Mouse (Mus musculus) embryonic facial prominence, embryonic 14.5 days (tissue): Measurements from ENCODE around the gene Gxylt2. TPM values are rescaled to one million over a fixed set of nuclear protein-coding genes. Genes with fewer than 3 reads are reported as not detected.
A peak's percentile ranks its signal among the peaks of the same experiment; 100 is the strongest.

Experiments
- ATAC-seq: fragments of 200-750 bp; cut with Nextera tagmentation; 2 replicates; pipeline ENCODE4 v1.8.0; 2017; ENCODE audit warnings: low read depth, moderate number of reproducible peaks, moderate TSS enrichment
- DNase-seq: peaks from one replicate; pipeline ENCODE4 v3.0.0-alpha.2; 2015; ENCODE audit warnings: low spot score
- H3K27ac ChIP-seq: fragments of 300-500 bp; sonication (generic); replicated peaks from 2 replicates; pipeline ENCODE4 v1.5.1; 2014; ENCODE audit warnings: low read depth, mild to moderate bottlenecking, low read length, moderate library complexity
- H3K27me3 ChIP-seq: fragments of 300-500 bp; sonication (generic); replicated peaks from 2 replicates; pipeline ENCODE4 v1.6.1; 2014; ENCODE audit warnings: low read length; ENCODE audit not compliant: control insufficient read depth, insufficient read depth
- H3K36me3 ChIP-seq: fragments of 300-500 bp; sonication (generic); 2 replicates; pipeline ENCODE4 v1.6.1; 2014; ENCODE audit warnings: low read length, mixed read lengths; ENCODE audit not compliant: control insufficient read depth, insufficient read depth
- H3K4me1 ChIP-seq: fragments of 300-500 bp; sonication (generic); 2 replicates; pipeline ENCODE4 v1.6.1; 2014; ENCODE audit warnings: antibody characterized with exemption, low read length; ENCODE audit not compliant: control insufficient read depth, insufficient read depth
- H3K4me2 ChIP-seq: fragments of 300-500 bp; sonication (generic); 2 replicates; pipeline ENCODE4 v1.6.1; 2014; ENCODE audit warnings: low read depth, mild to moderate bottlenecking, low read length, moderate library complexity, mixed read lengths
- H3K4me3 ChIP-seq: fragments of 300-500 bp; sonication (generic); 2 replicates; pipeline ENCODE4 v1.5.1; 2014; ENCODE audit warnings: low read depth, mild to moderate bottlenecking, low read length
- H3K9ac ChIP-seq: fragments of 300-500 bp; sonication (generic); 2 replicates; pipeline ENCODE4 v1.6.1; 2014; ENCODE audit warnings: low read depth, mild to moderate bottlenecking, low read length, moderate library complexity, mixed read lengths
- H3K9me3 ChIP-seq: fragments of 300-500 bp; sonication (generic); 2 replicates; pipeline ENCODE4 v1.6.1; 2016; ENCODE audit warnings: low read length; ENCODE audit not compliant: control insufficient read depth
- WGBS: fragments of 180-500 bp; shearing (Covaris S2); extraction: QIAGEN DNeasy Blood & Tissue Kit; methylation state at CpG from one replicate; pipeline ENCODE4 v1.1.7; 2014; 5-methylcytosine and 5-hydroxymethylcytosine counted together
- polyA plus RNA-seq: library from polyadenylated mRNA; unstranded; fragments of >200 nt; fragmentation: Nextera tagmentation; extraction: Ambion mirVana; gene quantifications from 2 replicates; pipeline ENCODE4 v1.2.1, GENCODE M21; 2014

The Gxylt2 gene
- polyA plus RNA-seq, result 31.7 and 33.7 TPM in 2 replicates

DNA sequence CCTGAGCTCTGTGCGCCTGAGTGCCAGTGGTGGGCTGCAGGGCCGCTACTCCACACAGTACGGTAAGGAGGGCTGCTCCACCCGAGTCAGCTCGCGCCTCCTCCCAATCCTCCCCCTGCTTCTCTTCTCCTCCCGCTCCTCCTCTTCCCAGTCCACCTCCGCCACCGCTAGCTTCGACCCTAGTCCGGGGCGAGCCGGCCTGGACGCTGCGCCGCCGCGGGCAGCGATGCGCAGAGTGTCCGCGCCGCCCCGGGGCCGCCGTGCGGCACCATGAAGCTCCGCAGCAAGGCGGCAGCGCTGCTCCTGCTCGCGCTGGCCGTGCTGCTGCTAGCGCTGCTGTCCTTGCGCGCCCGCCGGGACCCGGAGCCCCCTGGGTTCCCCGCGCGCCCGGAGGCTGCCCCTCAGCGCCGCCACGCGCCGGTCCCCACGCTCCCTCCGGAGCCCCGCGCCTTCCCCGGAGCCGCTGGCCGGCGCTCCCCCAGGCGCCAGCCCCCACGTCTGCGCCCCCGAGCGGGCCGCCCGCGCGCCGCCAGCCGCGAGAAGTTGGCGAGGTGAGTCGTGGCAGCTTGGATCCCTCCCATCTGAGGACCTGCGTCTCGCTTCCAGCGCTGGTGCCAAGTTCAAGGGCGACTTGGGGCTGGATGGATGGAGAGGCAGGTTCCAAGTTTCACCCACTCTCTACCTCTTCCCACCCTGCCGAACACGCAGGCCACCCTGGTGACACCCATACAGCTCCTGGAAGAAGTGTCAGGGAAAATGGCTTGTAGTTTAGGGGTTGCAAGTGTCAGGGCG is at the start of gene Gxylt2:
TSS of gene Gxylt2 (plus strand) at position 161 of the 792 bp plus-strand sequence.
- Histone ChIP-seq H3K36me3 (no peaks in the 10 kb centered on the region), H3K4me1 (peaks cover 43% of the 10 kb centered on the region), H3K27ac (peak within 1 kb of the TSS; percentile 91), H3K9me3 (no peaks in the 10 kb centered on the region), H3K27me3 (no peaks in the 10 kb centered on the region), H3K4me3 (peak within 1 kb of the TSS; percentile 73), H3K4me2 (peak within 1 kb of the TSS; percentile 57), H3K9ac (peak within 1 kb of the TSS; percentile 91)
- peak; percentile 92 for DNase-seq
- WGBS, result under 1% methylated on average over 42 of the region's 77 CpGs
- peak; percentile 95 for ATAC-seq

DNA sequence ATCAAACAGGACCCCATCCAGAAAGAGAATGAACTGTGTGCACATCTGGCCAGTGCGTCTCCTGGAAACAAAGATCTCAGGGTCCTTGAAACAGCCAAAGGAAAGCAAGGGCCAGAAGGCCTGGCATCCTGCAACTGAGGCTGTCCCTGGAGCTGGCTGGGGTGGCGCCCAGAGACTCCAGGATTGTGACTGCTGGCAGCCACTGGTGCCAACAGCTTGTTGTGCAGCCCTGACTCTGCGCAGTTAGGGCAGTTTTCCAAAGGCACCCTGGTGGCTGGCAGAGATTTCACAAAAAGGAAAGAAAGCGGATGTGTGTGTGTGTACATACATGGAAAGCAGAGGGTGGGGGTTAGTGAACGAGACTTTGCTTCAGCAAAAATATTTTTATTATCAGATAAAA is 44.1 kb upstream of the Gxylt2 start:
- ATAC-seq (no peak), DNase-seq (no peak)
- Histone ChIP-seq H3K36me3 (peaks cover 29% of the 10 kb centered on the region), H3K27ac (no peak overlapping the region), H3K4me1 (no peaks in the 10 kb centered on the region; the same call in 1 of the 2 replicates), H3K9me3 (no peaks in the 10 kb centered on the region), H3K4me2 (no peak overlapping the region), H3K4me3 (no peak overlapping the region), H3K9ac (no peak overlapping the region), H3K27me3 (no peaks in the 10 kb centered on the region)
- WGBS, result 87% methylated on average over 5 of the region's 5 CpGs

GRCm38 (mm10) chr6:100662224-100662623 is 42.3 kb upstream of the Gxylt2 start:
- no peak overlapping the region for H3K9ac ChIP-seq
- H3K9me3 ChIP-seq, result no peaks in the 10 kb centered on the region
- H3K36me3 ChIP-seq, result peaks cover 29% of the 10 kb centered on the region
- H3K4me1 ChIP-seq, result no peaks in the 10 kb centered on the region; the same call in 1 of the 2 replicates
- H3K4me2 ChIP-seq, result no peak overlapping the region
- WGBS, result 67% methylated on average over 6 of the region's 6 CpGs
- DNase-seq, result no peak
- H3K27me3 ChIP-seq, result no peaks in the 10 kb centered on the region
- no peak for ATAC-seq
- H3K4me3 ChIP-seq, result no peak overlapping the region
- no peak overlapping the region for H3K27ac ChIP-seq

- 85% methylated on average over 8 of the region's 8 CpGs for WGBS
- peaks cover 4% of the 10 kb centered on the region; the same call in 1 of the 2 replicates for H3K4me1 ChIP-seq
- peaks cover 14% of the 10 kb centered on the region for H3K36me3 ChIP-seq
- H3K9me3 ChIP-seq, result no peaks in the 10 kb centered on the region
- H3K4me3 ChIP-seq, result no peak overlapping the region
- H3K9ac ChIP-seq, result no peak overlapping the region
- no peak overlapping the region for H3K4me2 ChIP-seq
- no peak for DNase-seq
- H3K27ac ChIP-seq, result no peak overlapping the region
- no peak for ATAC-seq
- H3K27me3 ChIP-seq, result no peaks in the 10 kb centered on the region
Measured at GRCm38 (mm10) chr6:100667644-100668043, 36.9 kb upstream of the Gxylt2 start.

DNA sequence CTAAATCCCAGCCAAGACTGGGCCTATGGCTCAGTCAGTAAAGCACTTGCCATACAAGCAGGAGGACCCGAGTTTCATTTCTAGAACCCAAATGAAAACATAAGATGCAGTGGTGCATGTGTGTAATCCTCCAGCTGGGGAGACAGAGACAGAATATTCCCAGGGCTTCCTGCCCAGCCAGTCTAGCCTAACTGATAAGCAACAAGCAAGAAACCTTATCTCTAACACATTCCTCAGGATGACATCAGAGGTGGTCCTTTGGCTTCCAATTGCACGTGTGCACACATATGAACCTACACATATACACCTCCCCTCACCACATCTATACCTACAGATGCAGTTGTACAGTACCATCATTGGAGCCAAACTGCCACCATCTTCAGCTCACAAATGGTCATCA is 35.7 kb upstream of the Gxylt2 start:
- DNase-seq (no peak), ATAC-seq (no peak)
- 73% methylated on average over 2 of the region's 2 CpGs for WGBS
- H3K9me3 ChIP-seq, result no peaks in the 10 kb centered on the region
- H3K27me3 ChIP-seq, result no peaks in the 10 kb centered on the region
- peaks cover 4% of the 10 kb centered on the region; the same call in 1 of the 2 replicates for H3K4me1 ChIP-seq
- H3K27ac ChIP-seq, result no peak overlapping the region
- H3K4me3 ChIP-seq, result no peak overlapping the region
- no peak overlapping the region for H3K9ac ChIP-seq
- H3K36me3 ChIP-seq, result peaks cover 11% of the 10 kb centered on the region
- no peak overlapping the region for H3K4me2 ChIP-seq

DNA sequence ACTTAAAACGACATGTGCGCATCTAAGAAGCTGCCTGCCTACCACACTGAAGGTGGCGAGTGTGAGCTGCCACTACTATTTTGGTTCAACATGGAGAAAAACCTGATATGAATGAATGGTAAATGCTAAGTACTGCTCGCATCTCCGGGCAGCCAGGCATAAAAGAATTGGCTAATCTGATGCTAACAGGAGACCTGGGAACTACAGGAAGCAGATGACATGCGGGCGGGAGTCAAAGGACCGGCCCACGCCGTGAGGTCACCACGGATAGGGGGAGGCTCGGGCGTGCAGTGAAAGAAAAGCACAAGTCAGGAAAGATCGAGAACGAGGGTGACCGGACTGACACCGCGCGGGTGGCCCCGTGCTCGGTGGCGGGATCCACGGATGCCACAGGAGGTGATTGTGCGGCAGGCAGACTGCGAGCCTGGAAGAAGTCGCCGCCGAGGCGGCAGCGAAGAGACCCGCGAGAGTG is 34.1 kb upstream of the Gxylt2 start:
- peak overlapping the region; percentile 77 for H3K9ac ChIP-seq
- DNase-seq, result peak; percentile 32
- H3K27ac ChIP-seq, result no peak overlapping the region
- no peaks in the 10 kb centered on the region for H3K36me3 ChIP-seq
- H3K4me1 ChIP-seq, result peaks cover 4% of the 10 kb centered on the region; the same call in 1 of the 2 replicates
- H3K4me2 ChIP-seq, result peak overlapping the region; percentile 92
- H3K27me3 ChIP-seq, result no peaks in the 10 kb centered on the region
- peak overlapping the region; percentile 94 for H3K4me3 ChIP-seq
- ATAC-seq, result peak; percentile 45
- no peaks in the 10 kb centered on the region for H3K9me3 ChIP-seq
- under 1% methylated on average over 23 of the region's 32 CpGs for WGBS

DNA sequence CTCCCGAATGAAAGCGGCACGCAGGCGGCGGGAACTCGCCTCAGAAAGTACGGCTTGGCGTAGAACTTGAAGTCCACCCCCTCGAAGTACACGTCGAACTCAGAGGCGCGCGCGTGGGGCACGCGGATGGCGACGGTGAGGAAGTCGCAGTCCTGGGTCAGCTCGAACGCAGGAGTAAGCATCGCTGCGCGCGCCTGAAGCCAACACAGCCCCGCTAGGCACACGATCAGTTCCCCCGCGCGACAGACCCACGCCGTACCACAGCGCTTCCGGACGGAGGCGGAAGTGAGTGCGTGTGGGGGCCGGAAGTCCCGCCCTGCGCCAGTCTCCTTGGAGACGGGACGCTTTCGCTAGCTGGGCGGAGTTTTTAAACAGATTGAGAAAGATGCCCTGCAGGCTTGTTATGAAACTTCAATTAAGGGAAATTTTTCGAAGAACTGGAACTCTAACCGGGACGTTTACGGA is 33.6 kb upstream of the Gxylt2 start, which contains the start of gene Shq1:
TSS of gene Shq1 (minus strand) at position 278 of the 465 bp plus-strand sequence.
- WGBS, result under 1% methylated on average over 38 of the region's 49 CpGs
- no peak within 1 kb of the TSS for H3K27ac ChIP-seq
- H3K4me1 ChIP-seq, result peaks cover 4% of the 10 kb centered on the region; the same call in 1 of the 2 replicates
- H3K4me2 ChIP-seq, result peak within 1 kb of the TSS; percentile 92
- H3K9me3 ChIP-seq, result no peaks in the 10 kb centered on the region
- H3K27me3 ChIP-seq, result no peaks in the 10 kb centered on the region
- H3K9ac ChIP-seq, result peak within 1 kb of the TSS; percentile 77
- peak; percentile 93 for ATAC-seq
- peak; percentile 93 for DNase-seq
- peak within 1 kb of the TSS; percentile 94 for H3K4me3 ChIP-seq
- no peaks in the 10 kb centered on the region for H3K36me3 ChIP-seq

DNA sequence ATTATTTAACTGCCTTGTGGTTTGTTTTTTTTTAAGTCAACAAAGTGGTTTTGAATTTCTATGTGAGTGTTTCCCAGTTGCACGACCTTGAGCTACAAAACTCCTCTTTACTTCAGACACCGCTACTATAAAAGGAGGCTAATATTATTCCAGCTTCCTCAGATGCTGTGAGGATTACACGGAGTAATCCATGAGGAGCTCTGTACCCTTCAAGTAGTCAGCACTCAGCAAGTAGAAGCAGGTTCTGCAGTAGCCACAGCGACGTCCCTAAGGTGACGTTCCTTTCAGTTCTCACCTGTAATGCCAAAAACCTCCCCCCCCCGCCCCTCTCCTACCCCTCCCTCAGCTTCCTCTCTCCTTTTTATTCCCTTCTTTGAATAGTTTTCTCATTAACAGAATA is 33.1 kb upstream of the Gxylt2 start:
- no peak for DNase-seq
- H3K27me3 ChIP-seq, result no peaks in the 10 kb centered on the region
- no peak for ATAC-seq
- WGBS, result 10% methylated on average over 7 of the region's 7 CpGs
- H3K9me3 ChIP-seq, result no peaks in the 10 kb centered on the region
- no peak overlapping the region for H3K27ac ChIP-seq
- peak overlapping the region; percentile 92 for H3K4me2 ChIP-seq
- no peaks in the 10 kb centered on the region for H3K36me3 ChIP-seq
- H3K9ac ChIP-seq, result peak overlapping the region; percentile 77
- H3K4me3 ChIP-seq, result peak overlapping the region; percentile 94
- peaks cover 4% of the 10 kb centered on the region; the same call in 1 of the 2 replicates for H3K4me1 ChIP-seq
